Mouse (Mus musculus) adrenal gland, postnatal 36 days (tissue): ENCODE measurements around the gene Tango6. TPM values are rescaled to one million over a fixed set of nuclear protein-coding genes. Genes with fewer than 3 reads are reported as not detected.

Experiments
- DNase-seq, 2 experiments: peaks; one replicate each; pipeline ENCODE4 v3.0.0; 2021; ENCODE audit warnings: mixed read lengths in 1 of 2
- total RNA-seq, 2 experiments: library from RNA; stranded (reverse); gene quantifications; 2 replicates each; pipeline ENCODE4 v1.2.3; 2021

The Tango6 gene
- total RNA-seq, 2 experiments from 2014 or later: 8.2 to 11.1 TPM

GRCm38 (mm10) chr8:106753436-106753835 is 70.6 kb downstream of the Tango6 start:
- DNase-seq: no peak

GRCm38 (mm10) chr8:106761317-106761716 is 78.4 kb downstream of the Tango6 start:
- no peak for DNase-seq

GRCm38 (mm10) chr8:106761867-106762523 is 79.1 kb downstream of the Tango6 start:
- no peak for DNase-seq

GRCm38 (mm10) chr8:106764529-106764928 is 81.7 kb downstream of the Tango6 start:
- no peak for DNase-seq

- DNase-seq: no peak
Measured at GRCm38 (mm10) chr8:106765570-106765969, 82.7 kb downstream of the Tango6 start.

- DNase-seq: no peak
Measured at GRCm38 (mm10) chr8:106766736-106767135, 83.9 kb downstream of the Tango6 start.

GRCm38 (mm10) chr8:106769147-106769805 is 86.4 kb downstream of the Tango6 start:
- no peak for DNase-seq

- DNase-seq: no peak
Measured at GRCm38 (mm10) chr8:106770596-106771179, 87.8 kb downstream of the Tango6 start.

GRCm38 (mm10) chr8:106772094-106772493 is 89.2 kb downstream of the Tango6 start:
- no peak for DNase-seq

GRCm38 (mm10) chr8:106772501-106772900 is 89.6 kb downstream of the Tango6 start:
- DNase-seq: no peak

- DNase-seq: peak in 1 of 2 experiments; percentile 20
Measured at GRCm38 (mm10) chr8:106774567-106775320, 91.9 kb downstream of the Tango6 start.

- no peak for DNase-seq
Measured at GRCm38 (mm10) chr8:106789623-106790022, 106.8 kb downstream of the Tango6 start.

- DNase-seq: no peak
Measured at GRCm38 (mm10) chr8:106794820-106795219, 112.0 kb downstream of the Tango6 start.

GRCm38 (mm10) chr8:106799821-106800220 is 117.0 kb downstream of the Tango6 start:
- no peak for DNase-seq

- no peak for DNase-seq
Measured at GRCm38 (mm10) chr8:106801261-106801660, 118.4 kb downstream of the Tango6 start.

GRCm38 (mm10) chr8:106802384-106803137 is 119.7 kb downstream of the Tango6 start:
- peak; percentile 19 to 21 for DNase-seq

- DNase-seq: no peak
Measured at GRCm38 (mm10) chr8:106805859-106806258, 123.0 kb downstream of the Tango6 start.

GRCm38 (mm10) chr8:106807461-106807860 is 124.6 kb downstream of the Tango6 start:
- DNase-seq: no peak

GRCm38 (mm10) chr8:106809726-106810125 is 126.9 kb downstream of the Tango6 start:
- DNase-seq: no peak

- no peak for DNase-seq
Measured at GRCm38 (mm10) chr8:106810406-106810805, 127.5 kb downstream of the Tango6 start.

GRCm38 (mm10) chr8:106812560-106812959 is 129.7 kb downstream of the Tango6 start:
- DNase-seq: no peak
